Mouse (Mus musculus): ENCODE measurements around the gene Phldb2.

GRCm38 (mm10) chr16:45956390-45956950 lies 3.1 kb upstream of the Phldb2 start:
- TF ChIP-seq CTCF (conservative IDR thresholded peaks at IDR 0.05; ENCODE audit: insufficient read depth, insufficient read length, low read depth, low read length), result no peak
- TF ChIP-seq POLR2A (IDR thresholded peaks at IDR 0.05; ENCODE audit: low read depth, low read length), result no peak
